Mouse (Mus musculus) lung, embryonic 15.5 days (tissue): Measurements from ENCODE around the gene Trmt11. TPM values are rescaled to one million over a fixed set of nuclear protein-coding genes. Genes with fewer than 3 reads are reported as not detected.
"Not testable (repeated sequence)": the region's sequence is repeated elsewhere in the genome, so short reads cannot be mapped to it uniquely, and the experiment has no call there.

ENCODE experiments used
- ATAC-seq: fragments of 200-750 bp; cut with Nextera tagmentation; 2 replicates; pipeline ENCODE4 v1.8.0; 2017; ENCODE audit warnings: moderate number of reproducible peaks, borderline replicate concordance; ENCODE audit not compliant: low FRiP score, low TSS enrichment; ENCODE audit errors: extremely low read depth
- H3K27ac ChIP-seq: fragments of 300-500 bp; sonication (generic); 2 replicates; pipeline ENCODE4 v1.5.1; 2015; ENCODE audit warnings: moderate library complexity, mild to moderate bottlenecking, inconsistent platforms
- H3K27me3 ChIP-seq: fragments of 300-500 bp; sonication (generic); 2 replicates; pipeline ENCODE4 v1.6.1; 2015; ENCODE audit warnings: inconsistent platforms
- H3K36me3 ChIP-seq: fragments of 300-500 bp; sonication (generic); 2 replicates; pipeline ENCODE4 v1.6.1; 2015; ENCODE audit warnings: inconsistent platforms
- H3K4me1 ChIP-seq: fragments of 300-500 bp; sonication (generic); 2 replicates; pipeline ENCODE4 v1.6.1; 2015; ENCODE audit warnings: inconsistent platforms
- H3K4me2 ChIP-seq: fragments of 300-500 bp; sonication (generic); 2 replicates; pipeline ENCODE4 v1.6.1; 2015; ENCODE audit warnings: inconsistent platforms, mild to moderate bottlenecking, moderate library complexity
- H3K4me3 ChIP-seq: fragments of 300-500 bp; sonication (generic); 2 replicates; pipeline ENCODE4 v1.5.1; 2015; ENCODE audit warnings: mild to moderate bottlenecking, inconsistent platforms
- H3K9ac ChIP-seq: fragments of 300-500 bp; sonication (generic); 2 replicates; pipeline ENCODE4 v1.6.1; 2015; ENCODE audit warnings: inconsistent platforms
- H3K9me3 ChIP-seq: fragments of 300-500 bp; sonication (generic); 2 replicates; pipeline ENCODE4 v1.6.1; 2016; ENCODE audit warnings: inconsistent platforms
- whole genome bisulfite sequencing: fragments of 180-500 bp; shearing (Covaris S2); methylation state at CpG from one replicate; pipeline ENCODE4 v1.1.7; 2015; 5-methylcytosine and 5-hydroxymethylcytosine counted together
- polyA plus RNA-seq: library from polyadenylated mRNA; unstranded; fragments of >200 nt; fragmentation: Nextera tagmentation; extraction: Ambion mirVana; gene quantifications from 2 replicates; pipeline ENCODE4 v1.2.1, GENCODE M21; 2015

The Trmt11 gene
- polyA plus RNA-seq, 1 experiment from 2014 or later = 27.0 TPM

DNA sequence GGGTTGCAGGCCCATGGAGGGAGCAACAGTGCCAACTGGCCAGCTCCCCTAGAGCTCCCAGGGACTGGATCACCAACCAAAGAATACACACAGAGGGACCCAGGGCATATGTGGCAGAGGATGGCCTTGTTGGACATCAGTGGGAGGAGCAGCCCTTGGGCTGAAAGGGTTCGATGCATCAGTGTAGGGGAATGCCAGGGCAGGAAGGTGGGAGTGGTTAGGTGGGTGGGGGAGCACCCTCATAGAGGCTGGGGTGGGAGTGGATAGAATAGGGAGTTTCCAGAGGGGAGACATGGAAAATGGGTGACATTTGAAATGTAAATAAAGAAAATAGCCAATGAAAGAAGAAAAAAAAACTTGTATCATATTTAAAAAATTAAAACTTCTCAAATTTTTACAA lies 97.8 kb downstream of the Trmt11 start:
- Histone ChIP-seq H3K9me3 (no peaks in the 10 kb centered on the region), H3K4me1 (no peaks in the 10 kb centered on the region), H3K4me2 (no peak overlapping the region), H3K4me3 (no peak overlapping the region), H3K36me3 (no peaks in the 10 kb centered on the region), H3K27me3 (no peaks in the 10 kb centered on the region), H3K27ac (no peak overlapping the region), H3K9ac (no peak overlapping the region)
- WGBS = 71% methylated on average over 1 of the region's 1 CpGs
- no peak for ATAC-seq

DNA sequence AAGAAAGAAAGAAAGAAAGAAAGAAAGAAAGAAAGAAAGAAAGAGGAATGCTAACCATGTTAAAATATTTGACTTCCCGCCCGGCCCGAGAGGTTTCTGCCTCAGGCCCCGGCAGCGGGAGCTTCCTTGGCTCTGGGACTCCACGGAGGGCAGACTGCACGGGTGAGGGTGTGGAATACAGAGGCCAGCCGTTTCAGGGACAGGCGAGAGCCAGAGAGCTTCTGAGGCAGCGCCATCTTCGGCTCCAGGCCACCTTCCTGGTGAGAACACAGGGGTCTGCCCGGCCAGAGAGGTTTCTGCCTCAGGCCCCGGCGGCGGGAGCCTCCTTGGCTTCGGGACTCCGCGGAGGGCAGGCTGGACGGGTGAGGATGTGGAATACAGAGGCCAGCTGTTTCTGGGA lies 102.3 kb downstream of the Trmt11 start:
- ATAC-seq = peak; percentile 64; the same call in 1 of the 2 replicates
- H3K4me1 ChIP-seq, H3K36me3 ChIP-seq, H3K27me3 ChIP-seq, H3K9me3 ChIP-seq, H3K4me3 ChIP-seq, H3K9ac ChIP-seq: not testable (repeated sequence)
- Histone ChIP-seq H3K27ac (peak overlapping the region; percentile 57; the same call in 1 of the 2 replicates), H3K4me2 (peak overlapping the region; percentile 40)
- WGBS = 54% methylated on average over 19 of the region's 19 CpGs

Other genes starting within 250 kb of the Trmt11 start
- gene Hint3, start 28.9 kb upstream of the Trmt11 start, polyA plus RNA-seq = 23.9 and 25.6 TPM in 2 replicates
- 9.5 and 10.1 TPM in 2 replicates for gene Ncoa7, start 202.6 kb upstream of the Trmt11 start, polyA plus RNA-seq
- 3.5 and 3.8 TPM in 2 replicates for gene Hey2, start 242.1 kb upstream of the Trmt11 start, polyA plus RNA-seq